Mouse (Mus musculus) mouse embryonic stem cell (cell line): ENCODE measurements around the gene Ctnnal1.

Experiments used
- in situ Hi-C, 2 experiments: fragments of 300-500 bp; cut with MboI; formaldehyde crosslinking; loops; 1 replicate in 1 of 2; 3 replicates in 1 of 2; pipeline ENCODE4 v1.14.3; 2019 to 2020; ENCODE audit warnings: low sequenced_read_pairs in 2 of 2, low pct_unique_long_range_greater_than_20kb in 1 of 2, mixed read lengths in 1 of 2; ENCODE audit not compliant: unreplicated experiment in 1 of 2

Ctnnal1 gene

DNA sequence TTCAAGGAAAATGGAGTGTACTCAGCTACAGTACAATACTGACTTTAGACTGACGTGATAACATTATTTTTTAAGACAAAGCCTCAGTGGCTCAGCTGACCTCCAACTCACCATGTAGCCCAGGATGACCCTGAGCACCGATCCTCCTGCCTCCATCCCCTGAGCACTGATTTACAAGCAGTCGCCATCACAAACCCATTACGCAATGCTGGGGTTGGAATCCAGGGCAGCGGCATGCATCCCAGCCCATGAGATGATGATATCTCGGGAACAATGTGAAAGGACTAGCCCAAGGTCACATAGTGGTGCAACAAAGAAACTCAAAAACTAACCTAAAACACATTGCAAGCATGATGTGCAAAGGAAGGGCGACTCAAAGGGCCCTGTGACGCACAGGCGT, 40.8 kb downstream of the Ctnnal1 start:
- in situ Hi-C loops: no loop called here

DNA sequence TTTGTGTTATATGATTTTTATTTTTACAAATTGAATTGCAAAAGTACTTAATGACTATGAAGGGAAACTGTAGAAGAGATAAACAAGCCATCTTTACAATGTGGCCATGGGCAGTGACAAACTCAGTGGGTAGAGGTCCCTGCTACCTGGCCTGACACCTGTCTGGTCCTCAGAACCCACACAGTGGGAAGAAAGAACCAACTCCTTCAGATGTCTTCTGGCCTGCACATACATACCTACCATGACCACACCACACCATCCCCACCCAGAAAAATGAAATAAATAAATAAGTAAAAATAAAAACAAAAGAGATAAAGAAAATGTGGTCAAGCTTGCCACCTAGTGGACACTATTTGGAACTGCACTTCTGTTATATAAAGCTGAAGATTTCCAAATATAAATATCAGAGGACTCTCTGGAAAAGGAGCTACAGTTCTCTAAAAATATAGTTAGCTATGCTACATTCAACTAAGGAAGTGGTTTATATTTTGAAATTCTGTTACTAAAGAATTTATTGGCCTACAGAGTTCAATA, 44.9 kb downstream of the Ctnnal1 start:
- in situ Hi-C loops: no loop called here

DNA sequence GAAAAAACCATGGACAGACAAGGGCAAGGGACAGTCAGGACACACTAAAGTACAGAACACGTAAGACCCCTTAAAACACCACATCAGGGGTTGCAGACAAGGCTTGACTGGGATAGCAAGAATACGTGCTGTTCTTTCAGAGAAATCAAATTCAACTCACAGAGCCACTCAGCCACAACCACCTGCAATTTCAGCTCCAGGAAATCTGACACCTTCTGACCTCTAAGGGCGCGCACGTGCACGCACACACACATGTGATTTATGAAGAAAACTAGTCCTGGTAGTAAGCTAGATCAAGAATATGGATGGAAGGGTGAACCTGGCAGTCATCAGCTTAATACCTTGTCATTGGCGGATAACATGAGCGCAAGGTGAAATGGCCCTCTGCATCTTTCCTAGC, 49.9 kb downstream of the Ctnnal1 start:
- in situ Hi-C loops: no loop called here

DNA sequence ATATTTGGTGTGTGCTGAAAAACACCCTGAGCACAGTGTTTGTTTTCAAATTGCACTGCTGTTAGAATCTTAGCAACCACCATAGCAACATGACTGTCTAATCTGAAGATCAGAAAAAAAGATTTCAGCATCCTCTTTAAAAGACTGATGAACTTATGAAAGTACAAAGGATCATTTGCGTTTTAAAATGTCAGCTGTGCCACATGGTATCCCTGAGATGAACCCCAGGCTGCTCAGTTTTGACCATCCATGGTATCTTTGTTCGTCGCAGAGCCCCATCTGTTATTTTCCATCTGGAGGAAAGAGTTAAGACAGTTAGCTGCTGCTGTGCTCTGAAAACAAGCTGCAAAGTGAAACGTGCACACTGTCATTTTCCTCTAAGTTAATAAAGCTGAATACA, 52.9 kb downstream of the Ctnnal1 start:
- in situ Hi-C loops: no loop called here

DNA sequence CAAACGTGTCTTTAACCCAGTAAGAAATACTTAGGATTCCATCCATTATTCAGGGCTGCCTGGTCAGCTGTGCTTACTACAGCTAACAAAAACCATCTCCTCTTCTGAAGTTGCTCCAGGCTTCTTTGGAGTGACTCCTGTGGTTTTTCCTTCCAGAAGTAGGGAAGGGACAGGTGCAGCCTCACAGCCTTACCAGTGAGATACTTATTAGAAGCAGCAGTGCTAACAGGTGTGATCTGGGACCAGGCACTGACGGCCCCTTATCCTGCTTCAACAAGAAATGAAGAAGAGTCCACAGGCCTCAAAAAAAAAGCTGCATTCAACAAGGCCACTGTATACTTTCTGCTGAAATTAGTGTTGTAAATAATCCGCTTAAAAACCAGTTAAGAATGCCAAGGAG, 53.3 kb downstream of the Ctnnal1 start:
- in situ Hi-C loops: no loop called here

DNA sequence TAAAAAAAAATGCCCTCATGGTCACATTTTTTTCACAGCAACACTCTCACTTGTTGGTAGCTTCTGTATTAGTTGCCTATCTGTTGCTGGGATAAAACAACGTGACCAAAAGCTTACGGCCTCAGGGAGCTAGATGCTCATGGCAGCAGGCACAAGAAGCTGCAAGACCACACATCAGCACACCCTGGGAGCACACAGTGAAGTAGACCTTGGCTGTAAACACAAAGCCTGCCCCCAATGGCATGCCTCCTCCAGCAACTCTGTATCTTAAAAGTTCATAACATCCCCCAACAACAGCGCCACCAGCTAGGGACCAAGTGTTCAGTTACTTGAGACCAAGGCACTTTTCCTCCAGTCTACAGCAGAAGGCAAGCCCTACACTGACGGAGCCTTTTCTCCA, 55.9 kb downstream of the Ctnnal1 start:
- in situ Hi-C loops: no loop called here

DNA sequence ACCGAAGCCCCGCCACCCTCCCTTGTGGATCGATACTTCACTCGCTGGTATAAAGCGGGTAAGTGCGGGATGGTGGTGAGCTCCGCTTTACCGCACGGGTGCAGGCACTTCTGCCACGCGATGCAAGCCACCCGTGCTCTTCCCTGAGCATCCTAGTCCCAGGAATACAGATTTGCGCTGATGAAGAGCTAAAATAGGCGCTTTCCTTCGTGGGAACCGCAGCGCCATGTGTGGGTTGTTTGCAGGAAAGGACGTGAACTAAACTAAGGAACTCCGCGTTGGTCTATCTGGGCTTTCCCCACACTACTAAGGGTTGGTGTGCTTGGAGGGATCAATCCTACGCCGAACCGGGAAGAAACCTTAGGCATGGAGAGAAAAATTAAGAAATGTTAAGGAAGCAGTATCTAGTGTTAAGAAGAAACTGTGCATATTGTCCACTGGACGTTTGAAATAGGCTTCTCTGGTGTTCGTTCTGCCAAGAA, 62.3 kb downstream of the Ctnnal1 start:
- in situ Hi-C loops: no loop called here

DNA sequence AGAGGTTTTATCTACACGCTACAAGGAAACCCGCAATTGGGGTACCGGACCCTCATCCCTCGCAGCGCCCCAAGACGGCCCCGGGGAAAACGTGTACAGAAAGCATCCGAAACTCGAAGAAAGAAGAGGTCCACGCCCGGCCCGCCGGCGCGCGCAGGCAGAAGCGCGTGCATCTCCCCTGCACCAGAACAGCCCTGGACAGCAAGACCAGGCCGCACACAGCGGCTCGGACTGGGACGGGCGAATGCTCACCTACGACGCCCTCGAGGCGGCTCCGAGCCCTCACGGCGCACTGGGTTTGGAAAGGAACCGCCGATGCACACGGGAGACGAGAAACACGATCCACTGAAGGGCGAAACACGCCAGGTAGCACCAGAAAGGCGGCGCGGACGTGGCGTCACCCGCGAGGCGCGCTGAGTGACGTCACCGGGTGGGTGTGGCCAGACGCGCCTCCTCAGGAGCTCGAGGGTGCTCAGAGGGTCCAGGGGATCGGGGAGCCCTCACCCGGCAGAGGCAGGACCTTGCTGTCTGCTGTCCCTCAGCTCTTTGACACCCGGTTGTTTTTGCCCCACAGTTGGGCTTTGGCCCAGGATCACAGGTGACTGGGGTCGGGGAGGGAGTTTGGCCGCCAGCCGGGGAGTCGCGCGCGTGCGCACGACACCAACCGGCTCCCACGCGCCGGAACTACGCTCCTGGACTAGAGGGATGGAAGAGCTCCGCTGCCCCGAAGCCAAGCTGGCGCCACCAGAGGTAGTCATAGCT, 62.9 kb downstream of the Ctnnal1 start, which contains the start of the genes Elp1 and Fam206a:
Gene Elp1, minus strand, starts transcription at position 425 of the 762 bp plus-strand sequence.
Gene Fam206a, plus strand, starts transcription at position 439 of the 762 bp plus-strand sequence.
- in situ Hi-C loops: no loop called here

DNA sequence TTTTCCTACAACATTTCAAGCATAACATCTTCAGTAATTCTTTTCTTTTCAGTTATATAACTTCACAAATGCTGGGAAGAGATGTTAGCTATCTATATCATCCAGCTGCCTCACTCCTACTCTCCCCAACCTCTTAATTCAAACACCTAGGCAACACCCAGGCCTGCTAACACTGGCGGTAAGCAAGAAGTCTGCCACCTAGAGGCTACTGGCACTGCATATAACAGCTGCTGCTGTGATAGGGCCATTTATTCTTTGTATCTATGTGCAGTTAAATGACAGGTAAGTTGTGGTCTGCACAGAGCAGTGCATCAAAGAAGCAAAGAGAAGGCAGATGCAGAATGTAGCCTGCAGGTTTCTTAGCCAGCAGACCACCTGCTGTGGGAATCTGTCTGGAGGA, 73.6 kb downstream of the Ctnnal1 start:
- in situ Hi-C loops: no loop called here

DNA sequence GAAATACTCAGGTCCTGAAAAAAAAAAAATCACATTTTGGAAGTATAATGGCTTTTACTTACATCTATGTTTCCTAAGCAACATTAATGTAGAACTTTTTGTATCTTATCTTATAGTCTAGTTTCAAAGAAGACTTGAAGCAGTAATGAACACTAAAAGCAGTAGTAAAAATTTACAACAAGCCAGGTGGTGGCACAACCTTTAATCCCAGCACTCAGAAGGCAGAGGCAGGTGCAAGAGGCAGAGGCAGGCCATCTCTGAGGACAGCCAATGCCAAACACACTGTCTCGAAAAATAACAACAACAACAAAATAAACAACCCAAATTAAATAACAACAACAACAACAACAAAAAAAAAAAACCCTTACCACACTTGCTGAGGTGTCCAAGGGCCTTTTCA, 93.9 kb downstream of the Ctnnal1 start:
- in situ Hi-C loops: no loop called here

DNA sequence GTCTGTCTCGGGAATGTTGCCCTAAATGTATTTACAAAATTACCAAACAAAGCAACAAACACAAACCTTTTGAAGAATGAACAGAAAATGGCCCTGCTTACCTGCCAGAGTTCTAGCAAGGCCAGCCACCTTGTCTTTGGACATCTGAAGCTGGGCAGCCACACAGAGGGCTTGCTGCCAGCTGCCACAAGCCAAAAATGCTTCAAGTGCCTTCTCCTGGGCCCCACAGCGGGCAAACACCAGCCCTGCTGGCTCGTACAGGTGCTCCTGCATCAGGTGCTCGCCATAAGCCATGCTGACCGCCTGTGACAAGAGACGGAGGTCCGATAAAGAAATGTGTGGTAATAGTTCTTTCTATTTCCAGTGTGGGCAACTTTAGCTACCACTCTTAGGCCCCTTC, 96.1 kb downstream of the Ctnnal1 start:
- in situ Hi-C loops: no loop called here

DNA sequence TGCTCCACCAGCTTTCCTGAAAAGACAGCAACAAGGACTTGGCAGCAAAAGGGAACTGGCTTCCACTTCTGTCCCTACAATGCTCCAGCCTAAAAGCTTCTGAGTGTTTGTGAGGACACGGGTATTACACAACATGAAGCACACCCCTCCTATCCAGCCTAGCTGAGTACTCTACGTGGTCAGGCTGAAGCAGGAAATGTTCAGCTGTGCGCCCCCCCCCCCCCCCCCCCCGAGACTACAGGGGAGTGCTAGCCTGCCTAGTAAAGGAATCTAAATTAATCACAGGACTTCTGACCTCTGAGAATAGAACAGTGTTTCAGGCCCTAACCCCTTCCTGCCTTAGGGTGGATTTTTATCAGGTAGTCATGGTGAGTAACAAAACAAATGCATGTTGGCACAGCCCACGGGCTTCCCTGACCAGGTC, 97.1 kb downstream of the Ctnnal1 start:
- in situ Hi-C loops: no loop called here
